Mouse (Mus musculus) heart, postnatal 25 days (tissue): ENCODE results near the gene Afap1l2. TPM values are rescaled to one million over a fixed set of nuclear protein-coding genes. Genes with fewer than 3 reads are reported as not detected.

Experiments
- DNase-seq: peaks from one replicate; pipeline ENCODE4 v3.0.0; 2022; ENCODE audit warnings: low spot score
- intact Hi-C: fragments of 180-260 bp; cut with DNase I; formaldehyde crosslinking; loops from one replicate; pipeline ENCODE4 v1.15.1; 2025
- total RNA-seq, 2 experiments: library from RNA; stranded (reverse); gene quantifications; 2 replicates each; pipeline ENCODE4 v1.2.3; 2021

Afap1l2 gene
- total RNA-seq, 2 experiments from 2014 or later, result 5.0 to 5.7 TPM

GRCm38 (mm10) chr19:56945621-56946020 lies 62.4 kb downstream of the Afap1l2 start:
- no peak for DNase-seq
- intact Hi-C loops, result no loop called here

- intact Hi-C loops, result no loop called here
- DNase-seq, result no peak
Measured at GRCm38 (mm10) chr19:56944826-56945225, 63.2 kb downstream of the Afap1l2 start.

- DNase-seq, result no peak
- intact Hi-C loops, result no loop called here
Measured at GRCm38 (mm10) chr19:56944211-56944610, 63.8 kb downstream of the Afap1l2 start.

- intact Hi-C loops, result no loop called here
- no peak for DNase-seq
Measured at GRCm38 (mm10) chr19:56942216-56942615, 65.8 kb downstream of the Afap1l2 start.

- peak; percentile 65 for DNase-seq
- intact Hi-C loops, result loop anchor here (2.0 kb wide), 1 partner anchor 18 kb away; no protein-coding TSS in a partner anchor
Measured at GRCm38 (mm10) chr19:56940507-56940906, 67.5 kb downstream of the Afap1l2 start.

GRCm38 (mm10) chr19:56939826-56940225 lies 68.2 kb downstream of the Afap1l2 start:
- intact Hi-C loops, result loop anchor here (2.0 kb wide), 1 partner anchor 19 kb away; no protein-coding TSS in a partner anchor
- peak; percentile 41 for DNase-seq

- DNase-seq, result no peak
- intact Hi-C loops, result no loop called here
Measured at GRCm38 (mm10) chr19:56937911-56938310, 70.1 kb downstream of the Afap1l2 start.

- intact Hi-C loops, result no loop called here
- no peak for DNase-seq
Measured at GRCm38 (mm10) chr19:56936253-56936652, 71.8 kb downstream of the Afap1l2 start.

GRCm38 (mm10) chr19:56935777-56936176 lies 72.3 kb downstream of the Afap1l2 start:
- intact Hi-C loops, result no loop called here
- DNase-seq, result no peak

- intact Hi-C loops, result no loop called here
- DNase-seq, result no peak
Measured at GRCm38 (mm10) chr19:56935111-56935510, 72.9 kb downstream of the Afap1l2 start.

GRCm38 (mm10) chr19:56933800-56934199 lies 74.2 kb downstream of the Afap1l2 start:
- DNase-seq, result no peak
- intact Hi-C loops, result no loop called here

GRCm38 (mm10) chr19:56930029-56930428 lies 78.0 kb downstream of the Afap1l2 start:
- intact Hi-C loops, result no loop called here
- DNase-seq, result no peak

- peak; percentile 20 for DNase-seq
- intact Hi-C loops, result loop anchor here (10.0 kb wide), 2 partner anchors 395 to 425 kb away; no protein-coding TSS in a partner anchor
Measured at GRCm38 (mm10) chr19:56929392-56929791, 78.6 kb downstream of the Afap1l2 start.

- DNase-seq, result no peak
- intact Hi-C loops, result loop anchor here (10.0 kb wide), 2 partner anchors 403 to 433 kb away; no protein-coding TSS in a partner anchor
Measured at GRCm38 (mm10) chr19:56921744-56922143, 86.3 kb downstream of the Afap1l2 start.

GRCm38 (mm10) chr19:56920232-56920631 lies 87.8 kb downstream of the Afap1l2 start:
- intact Hi-C loops, result loop anchor here (10.0 kb wide), 2 partner anchors 405 to 435 kb away; no protein-coding TSS in a partner anchor
- no peak for DNase-seq

GRCm38 (mm10) chr19:56919628-56920027 lies 88.4 kb downstream of the Afap1l2 start:
- intact Hi-C loops, result loop anchor here (1.0 to 10.0 kb wide), 4 partner anchors 89 to 435 kb away; partner anchors contain the start of gene Afap1l2
- DNase-seq, result peak; percentile 77

- DNase-seq, result no peak
- intact Hi-C loops, result no loop called here
Measured at GRCm38 (mm10) chr19:56915084-56915483, 92.9 kb downstream of the Afap1l2 start.

GRCm38 (mm10) chr19:56914658-56915057 lies 93.4 kb downstream of the Afap1l2 start:
- no peak for DNase-seq
- intact Hi-C loops, result no loop called here

GRCm38 (mm10) chr19:56913761-56914160 lies 94.3 kb downstream of the Afap1l2 start:
- intact Hi-C loops, result no loop called here
- no peak for DNase-seq

GRCm38 (mm10) chr19:56910561-56910960 lies 97.5 kb downstream of the Afap1l2 start:
- DNase-seq, result no peak
- intact Hi-C loops, result no loop called here

- no peak for DNase-seq
- intact Hi-C loops, result loop anchor here (5.0 kb wide), 3 partner anchors 91 to 486 kb away; no protein-coding TSS in a partner anchor
Measured at GRCm38 (mm10) chr19:56908472-56909270, 99.4 kb downstream of the Afap1l2 start.
